Mouse (Mus musculus): Measurements from ENCODE around the gene Ubl7. TPM values are rescaled to one million over a fixed set of nuclear protein-coding genes. Genes with fewer than 3 reads are reported as not detected.

Ubl7 gene
- polyA plus RNA-seq, 1 experiment from 2014 or later, result 115 TPM

DNA sequence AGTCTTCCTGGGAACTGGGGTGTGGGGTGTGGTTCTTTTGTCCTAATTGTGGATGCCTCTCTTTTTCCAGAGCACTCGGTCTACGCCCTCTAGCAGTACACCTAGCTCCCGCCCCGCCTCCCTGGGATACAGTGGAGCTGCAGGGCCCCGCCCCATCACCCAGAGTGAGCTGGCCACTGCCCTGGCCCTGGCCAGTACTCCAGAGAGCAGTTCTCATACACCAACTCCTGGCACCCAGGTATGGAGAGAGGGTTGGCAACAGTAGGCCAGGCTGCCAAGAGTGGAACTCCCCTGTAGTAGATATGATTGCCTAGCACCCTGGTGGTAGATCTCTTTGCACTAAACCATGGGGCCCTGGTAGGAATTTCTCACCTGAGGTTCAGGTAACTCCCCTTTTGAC is 11.6 kb downstream of the Ubl7 start:
- H3K4me3 ChIP-seq (ENCODE audit: low read depth, low read length), result no peak overlapping the region
- no peak for ATAC-seq (replicated peaks; ENCODE audit: insufficient number of reproducible peaks, low FRiP score, low TSS enrichment, low read depth)
- 91% methylated on average over 5 of the region's 5 CpGs for WGBS
- no peak overlapping the region for H3K27ac ChIP-seq (replicated peaks; ENCODE audit: low read depth, low read length)
- no peaks in the 10 kb centered on the region for H3K9me3 ChIP-seq (replicated peaks; ENCODE audit: control insufficient read depth, low read length)
- no peaks in the 10 kb centered on the region for H3K4me1 ChIP-seq (ENCODE audit: control insufficient read depth, insufficient read depth, low read length)
- H3K27me3 ChIP-seq (ENCODE audit: control insufficient read depth, insufficient read depth, low read length), result no peaks in the 10 kb centered on the region
- no peak overlapping the region for H3K4me2 ChIP-seq (ENCODE audit: low read depth, low read length)
- no peaks in the 10 kb centered on the region; the same call in 1 of the 2 replicates for H3K36me3 ChIP-seq (replicated peaks; ENCODE audit: control insufficient read depth, insufficient read depth, low read depth, low read length)
- H3K9ac ChIP-seq (replicated peaks; ENCODE audit: low read length), result no peak overlapping the region
- DNase-seq (ENCODE audit: low spot score), result no peak

GRCm38 (mm10) chr9:57923046-57923445 is 12.3 kb downstream of the Ubl7 start:
- WGBS, result 88% methylated on average over 3 of the region's 3 CpGs
- Histone ChIP-seq H3K9ac (replicated peaks; ENCODE audit: low read length) (no peak overlapping the region), H3K36me3 (replicated peaks; ENCODE audit: control insufficient read depth, insufficient read depth, low read depth, low read length) (no peaks in the 10 kb centered on the region; the same call in 1 of the 2 replicates)

DNA sequence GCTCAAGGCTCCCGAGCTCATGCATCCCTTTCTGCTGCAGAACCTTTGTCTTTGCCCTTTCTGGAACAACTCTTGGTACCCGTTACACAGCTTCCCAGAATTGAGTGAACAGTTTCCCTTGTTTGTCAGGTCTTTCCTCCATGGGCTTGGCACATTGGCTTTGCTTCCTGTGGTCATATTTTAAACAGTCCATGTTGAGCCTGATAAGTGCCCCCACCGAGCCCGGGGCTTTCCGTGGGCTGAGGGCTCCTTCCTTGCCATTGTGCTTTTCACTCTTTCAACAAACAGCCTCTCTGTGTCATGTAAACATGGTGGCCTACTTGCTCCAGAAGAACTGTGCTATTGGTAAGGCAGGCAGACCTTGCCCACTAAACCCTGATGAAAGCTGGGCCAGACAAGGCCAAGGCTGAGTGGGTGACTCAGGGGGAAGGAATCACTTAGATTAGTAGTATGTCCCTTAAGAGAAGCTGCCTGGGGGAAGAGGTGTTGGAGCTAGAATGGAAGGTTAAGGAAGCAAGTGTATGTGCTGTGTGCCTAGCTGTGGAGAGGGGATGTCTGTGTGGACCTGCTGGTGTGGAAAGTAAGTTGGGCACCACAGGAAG is 20.5 kb downstream of the Ubl7 start:
- H3K4me2 ChIP-seq (ENCODE audit: low read depth, low read length), result no peak overlapping the region
- no peak for ATAC-seq (replicated peaks; ENCODE audit: insufficient number of reproducible peaks, low FRiP score, low TSS enrichment, low read depth)
- no peaks in the 10 kb centered on the region for H3K36me3 ChIP-seq (replicated peaks; ENCODE audit: control insufficient read depth, insufficient read depth, low read depth, low read length)
- 85% methylated on average over 5 of the region's 5 CpGs for WGBS
- no peaks in the 10 kb centered on the region for H3K9me3 ChIP-seq (replicated peaks; ENCODE audit: control insufficient read depth, low read length)
- H3K27me3 ChIP-seq (ENCODE audit: control insufficient read depth, insufficient read depth, low read length), result no peaks in the 10 kb centered on the region
- H3K9ac ChIP-seq (replicated peaks; ENCODE audit: low read length), result no peak overlapping the region
- H3K4me3 ChIP-seq (ENCODE audit: low read depth, low read length), result no peak overlapping the region
- no peaks in the 10 kb centered on the region for H3K4me1 ChIP-seq (ENCODE audit: control insufficient read depth, insufficient read depth, low read length)
- DNase-seq (ENCODE audit: low spot score), result no peak
- H3K27ac ChIP-seq (replicated peaks; ENCODE audit: low read depth, low read length), result no peak overlapping the region

More at GRCm38 (mm10) chr9:57923046-57923445, 12.3 kb downstream of the Ubl7 start:
- Histone ChIP-seq H3K9me3 (replicated peaks; ENCODE audit: control insufficient read depth, low read length) (no peaks in the 10 kb centered on the region), H3K4me3 (ENCODE audit: low read depth, low read length) (no peak overlapping the region), H3K4me2 (ENCODE audit: low read depth, low read length) (no peak overlapping the region), H3K27ac (replicated peaks; ENCODE audit: low read depth, low read length) (no peak overlapping the region), H3K4me1 (ENCODE audit: control insufficient read depth, insufficient read depth, low read length) (no peaks in the 10 kb centered on the region), H3K27me3 (ENCODE audit: control insufficient read depth, insufficient read depth, low read length) (no peaks in the 10 kb centered on the region)
- no peak for DNase-seq (ENCODE audit: low spot score)
- ATAC-seq (replicated peaks; ENCODE audit: insufficient number of reproducible peaks, low FRiP score, low TSS enrichment, low read depth), result no peak

GRCm38 (mm10) chr9:57932253-57932652 is 21.5 kb downstream of the Ubl7 start:
- DNase-seq (ENCODE audit: low spot score) (no peak), ATAC-seq (replicated peaks; ENCODE audit: insufficient number of reproducible peaks, low FRiP score, low TSS enrichment, low read depth) (no peak)
- Histone ChIP-seq H3K27me3 (ENCODE audit: control insufficient read depth, insufficient read depth, low read length) (no peaks in the 10 kb centered on the region), H3K4me3 (ENCODE audit: low read depth, low read length) (no peak overlapping the region), H3K9ac (replicated peaks; ENCODE audit: low read length) (no peak overlapping the region), H3K4me2 (ENCODE audit: low read depth, low read length) (no peak overlapping the region; the same call in 1 of the 2 replicates), H3K36me3 (replicated peaks; ENCODE audit: control insufficient read depth, insufficient read depth, low read depth, low read length) (no peaks in the 10 kb centered on the region), H3K27ac (replicated peaks; ENCODE audit: low read depth, low read length) (no peak overlapping the region), H3K9me3 (replicated peaks; ENCODE audit: control insufficient read depth, low read length) (no peaks in the 10 kb centered on the region), H3K4me1 (ENCODE audit: control insufficient read depth, insufficient read depth, low read length) (no peaks in the 10 kb centered on the region)
- 73% methylated on average over 3 of the region's 3 CpGs for WGBS

DNA sequence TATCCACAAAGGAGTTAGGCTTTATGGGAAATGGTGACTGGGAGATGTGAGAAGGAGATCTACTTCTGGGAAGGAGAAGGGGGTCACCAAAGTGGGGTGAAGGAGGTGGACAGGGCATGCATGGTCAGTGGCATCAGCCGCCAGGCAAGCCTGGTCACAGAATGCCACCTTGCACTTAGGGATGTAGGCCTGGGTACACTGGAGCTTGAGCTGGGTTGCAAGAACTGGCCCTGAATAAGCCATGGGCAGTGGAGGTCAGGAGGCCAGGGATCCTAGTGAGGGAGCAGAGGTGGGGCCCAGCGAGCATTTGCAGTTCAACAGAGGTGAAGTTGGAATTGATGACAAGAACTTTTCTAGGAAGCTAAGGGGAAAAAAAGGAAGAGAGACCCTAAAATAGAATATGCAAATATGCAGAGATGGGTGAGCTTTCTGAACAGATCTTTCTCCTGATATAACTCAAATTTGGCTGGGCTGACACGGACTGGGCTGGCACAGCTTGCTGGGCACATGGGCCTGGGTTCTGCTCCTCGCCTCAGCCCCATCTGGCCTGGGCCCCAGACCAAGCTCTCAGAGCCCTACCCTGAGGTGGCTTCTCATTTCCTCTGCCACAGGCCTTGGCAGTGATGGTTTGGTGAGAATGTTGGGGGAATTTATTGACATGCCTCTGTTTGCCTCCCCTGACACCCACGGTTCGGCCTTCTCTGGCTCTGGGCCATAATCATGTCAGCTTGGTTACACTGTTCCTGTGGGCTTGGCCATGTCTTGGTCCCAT is 22.2 kb downstream of the Ubl7 start:
- H3K27me3 ChIP-seq (ENCODE audit: control insufficient read depth, insufficient read depth, low read length), result no peaks in the 10 kb centered on the region
- H3K4me3 ChIP-seq (ENCODE audit: low read depth, low read length), result no peak overlapping the region
- ATAC-seq (replicated peaks; ENCODE audit: insufficient number of reproducible peaks, low FRiP score, low TSS enrichment, low read depth) (no peak), DNase-seq (ENCODE audit: low spot score) (no peak)
- no peaks in the 10 kb centered on the region for H3K4me1 ChIP-seq (ENCODE audit: control insufficient read depth, insufficient read depth, low read length)
- H3K4me2 ChIP-seq (ENCODE audit: low read depth, low read length), result no peak overlapping the region
- H3K36me3 ChIP-seq (replicated peaks; ENCODE audit: control insufficient read depth, insufficient read depth, low read depth, low read length), result no peaks in the 10 kb centered on the region
- 86% methylated on average over 6 of the region's 6 CpGs for WGBS
- no peak overlapping the region for H3K27ac ChIP-seq (replicated peaks; ENCODE audit: low read depth, low read length)
- H3K9ac ChIP-seq (replicated peaks; ENCODE audit: low read length), result no peak overlapping the region
- H3K9me3 ChIP-seq (replicated peaks; ENCODE audit: control insufficient read depth, low read length), result no peaks in the 10 kb centered on the region

- H3K4me2 ChIP-seq (ENCODE audit: low read depth, low read length), result no peak overlapping the region
- peak; percentile 83 for DNase-seq (ENCODE audit: low spot score)
- H3K4me3 ChIP-seq (ENCODE audit: low read depth, low read length), result no peak overlapping the region
- no peaks in the 10 kb centered on the region for H3K9me3 ChIP-seq (replicated peaks; ENCODE audit: control insufficient read depth, low read length)
- ATAC-seq (replicated peaks; ENCODE audit: insufficient number of reproducible peaks, low FRiP score, low TSS enrichment, low read depth), result no peak
- no peaks in the 10 kb centered on the region for H3K4me1 ChIP-seq (ENCODE audit: control insufficient read depth, insufficient read depth, low read length)
- no peak overlapping the region for H3K27ac ChIP-seq (replicated peaks; ENCODE audit: low read depth, low read length)
- H3K36me3 ChIP-seq (replicated peaks; ENCODE audit: control insufficient read depth, insufficient read depth, low read depth, low read length), result no peaks in the 10 kb centered on the region
- H3K9ac ChIP-seq (replicated peaks; ENCODE audit: low read length), result no peak overlapping the region
- peaks cover 3% of the 10 kb centered on the region for H3K27me3 ChIP-seq (ENCODE audit: control insufficient read depth, insufficient read depth, low read length)
- WGBS, result 35% methylated on average over 6 of the region's 6 CpGs
These were observed 25.1 kb downstream of the Ubl7 start for GRCm38 (mm10) chr9:57935683-57936437.

DNA sequence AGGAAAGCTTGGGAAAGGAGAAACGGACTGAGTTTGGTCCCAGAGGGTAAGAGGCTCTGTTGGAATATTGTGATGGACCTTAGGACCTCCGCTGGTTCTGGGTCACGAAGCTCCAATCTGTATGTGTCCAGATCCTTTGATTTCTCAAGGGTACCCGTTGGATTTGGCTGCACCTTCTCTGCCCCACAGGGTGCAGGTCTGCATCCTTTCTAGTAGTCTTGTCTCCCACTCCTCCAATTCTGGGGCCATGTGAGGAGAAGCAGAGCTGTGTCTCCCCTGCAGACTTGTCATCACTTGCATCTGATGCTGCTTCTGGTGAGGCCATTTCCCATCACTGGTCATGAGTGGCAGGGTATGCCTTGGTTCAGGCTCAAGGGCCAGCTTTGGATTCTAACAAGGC is 26.4 kb downstream of the Ubl7 start:
- ATAC-seq (replicated peaks; ENCODE audit: insufficient number of reproducible peaks, low FRiP score, low TSS enrichment, low read depth), result no peak
- WGBS, result 84% methylated on average over 4 of the region's 4 CpGs

DNA sequence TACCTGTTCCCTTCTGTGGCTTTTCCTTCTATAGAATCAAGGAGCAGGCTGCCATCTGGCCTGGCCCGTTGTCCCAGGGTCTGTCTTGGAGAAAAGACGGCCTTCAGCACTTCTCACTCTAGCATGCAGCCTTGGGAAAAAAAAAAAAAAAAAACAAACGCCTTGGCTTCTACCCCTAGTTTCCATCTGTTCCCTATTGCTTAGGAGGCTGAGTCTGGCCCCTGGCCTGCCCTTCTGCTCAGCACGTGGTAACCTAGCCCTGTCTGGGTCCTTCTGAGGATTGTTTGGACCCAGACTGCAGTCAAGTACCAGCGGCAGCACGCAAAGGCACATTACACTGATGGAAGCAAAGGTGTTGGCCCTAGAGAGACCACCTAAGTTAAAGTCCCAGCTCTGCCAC is 26.9 kb downstream of the Ubl7 start:
- Histone ChIP-seq H3K36me3 (replicated peaks; ENCODE audit: control insufficient read depth, insufficient read depth, low read depth, low read length) (no peaks in the 10 kb centered on the region), H3K9ac (replicated peaks; ENCODE audit: low read length) (no peak overlapping the region), H3K9me3 (replicated peaks; ENCODE audit: control insufficient read depth, low read length) (no peaks in the 10 kb centered on the region), H3K4me1 (ENCODE audit: control insufficient read depth, insufficient read depth, low read length) (no peaks in the 10 kb centered on the region), H3K27ac (replicated peaks; ENCODE audit: low read depth, low read length) (no peak overlapping the region), H3K4me2 (ENCODE audit: low read depth, low read length) (no peak overlapping the region), H3K27me3 (ENCODE audit: control insufficient read depth, insufficient read depth, low read length) (peaks cover 18% of the 10 kb centered on the region), H3K4me3 (ENCODE audit: low read depth, low read length) (no peak overlapping the region)
- 42% methylated on average over 6 of the region's 6 CpGs for WGBS
- DNase-seq (ENCODE audit: low spot score), result no peak
- no peak for ATAC-seq (replicated peaks; ENCODE audit: insufficient number of reproducible peaks, low FRiP score, low TSS enrichment, low read depth)

More for the DNA sequence above, 26.4 kb downstream of the Ubl7 start:
- H3K9me3 ChIP-seq (replicated peaks; ENCODE audit: control insufficient read depth, low read length), result no peaks in the 10 kb centered on the region
- H3K4me1 ChIP-seq (ENCODE audit: control insufficient read depth, insufficient read depth, low read length), result no peaks in the 10 kb centered on the region
- H3K27me3 ChIP-seq (ENCODE audit: control insufficient read depth, insufficient read depth, low read length), result peaks cover 16% of the 10 kb centered on the region
- no peak for DNase-seq (ENCODE audit: low spot score)
- no peak overlapping the region for H3K4me2 ChIP-seq (ENCODE audit: low read depth, low read length)
- no peaks in the 10 kb centered on the region for H3K36me3 ChIP-seq (replicated peaks; ENCODE audit: control insufficient read depth, insufficient read depth, low read depth, low read length)
- H3K9ac ChIP-seq (replicated peaks; ENCODE audit: low read length), result no peak overlapping the region
- H3K27ac ChIP-seq (replicated peaks; ENCODE audit: low read depth, low read length), result no peak overlapping the region
- no peak overlapping the region for H3K4me3 ChIP-seq (ENCODE audit: low read depth, low read length)
